Mouse (Mus musculus) heart, embryonic 11.5 days (tissue): ENCODE measurements around the gene Rap1b. TPM values are rescaled to one million over a fixed set of nuclear protein-coding genes. Genes with fewer than 3 reads are reported as not detected.

Experiments
- ATAC-seq: fragments of 200-750 bp; cut with Nextera tagmentation; replicated peaks from 2 replicates; pipeline ENCODE4 v1.8.0; 2017; ENCODE audit warnings: moderate library complexity; ENCODE audit not compliant: insufficient number of reproducible peaks, low FRiP score, low TSS enrichment
- H3K27ac ChIP-seq: fragments of 300-500 bp; sonication (generic); 2 replicates; pipeline ENCODE4 v1.5.1; 2014; ENCODE audit warnings: mild to moderate bottlenecking, low read depth, low read length
- H3K27me3 ChIP-seq: fragments of 300-500 bp; sonication (generic); 2 replicates; pipeline ENCODE4 v1.6.1; 2014; ENCODE audit warnings: mild to moderate bottlenecking, low read length, mixed read lengths; ENCODE audit not compliant: control insufficient read depth, insufficient read depth
- H3K36me3 ChIP-seq: fragments of 300-500 bp; sonication (generic); 2 replicates; pipeline ENCODE4 v1.6.1; 2014; ENCODE audit warnings: mild to moderate bottlenecking, low read length, moderate library complexity, mixed read lengths; ENCODE audit not compliant: control insufficient read depth, insufficient read depth
- H3K4me1 ChIP-seq: fragments of 300-500 bp; sonication (generic); 2 replicates; pipeline ENCODE4 v1.6.1; 2014; ENCODE audit warnings: low read length; ENCODE audit not compliant: control insufficient read depth, insufficient read depth
- H3K4me2 ChIP-seq: fragments of 300-500 bp; sonication (generic); 2 replicates; pipeline ENCODE4 v1.6.1; 2014; ENCODE audit warnings: mild to moderate bottlenecking, moderate library complexity
- H3K4me3 ChIP-seq: fragments of 300-500 bp; sonication (generic); 2 replicates; pipeline ENCODE4 v1.5.1; 2014; ENCODE audit warnings: low read depth, low read length
- H3K9ac ChIP-seq: fragments of 300-500 bp; sonication (generic); 2 replicates; pipeline ENCODE4 v1.6.1; 2014; ENCODE audit warnings: mild to moderate bottlenecking, low read depth, low read length, moderate library complexity
- H3K9me3 ChIP-seq: fragments of 300-500 bp; sonication (generic); replicated peaks from 2 replicates; pipeline ENCODE4 v1.6.1; 2016; ENCODE audit warnings: low read length; ENCODE audit not compliant: control insufficient read depth
- WGBS: fragments of 180-500 bp; shearing (Covaris S2); extraction: QIAGEN DNeasy Blood & Tissue Kit; methylation state at CpG from one replicate; pipeline ENCODE4 v1.1.7; 2014; ENCODE audit not compliant: insufficient replicate concordance; 5-methylcytosine and 5-hydroxymethylcytosine counted together
- polyA plus RNA-seq: library from polyadenylated mRNA; unstranded; fragments of >200 nt; fragmentation: Nextera tagmentation; extraction: Ambion mirVana; gene quantifications from 2 replicates; pipeline ENCODE4 v1.2.1, GENCODE M21; 2014

Gene Rap1b
- polyA plus RNA-seq, 1 experiment from 2014 or later: 137 TPM

DNA sequence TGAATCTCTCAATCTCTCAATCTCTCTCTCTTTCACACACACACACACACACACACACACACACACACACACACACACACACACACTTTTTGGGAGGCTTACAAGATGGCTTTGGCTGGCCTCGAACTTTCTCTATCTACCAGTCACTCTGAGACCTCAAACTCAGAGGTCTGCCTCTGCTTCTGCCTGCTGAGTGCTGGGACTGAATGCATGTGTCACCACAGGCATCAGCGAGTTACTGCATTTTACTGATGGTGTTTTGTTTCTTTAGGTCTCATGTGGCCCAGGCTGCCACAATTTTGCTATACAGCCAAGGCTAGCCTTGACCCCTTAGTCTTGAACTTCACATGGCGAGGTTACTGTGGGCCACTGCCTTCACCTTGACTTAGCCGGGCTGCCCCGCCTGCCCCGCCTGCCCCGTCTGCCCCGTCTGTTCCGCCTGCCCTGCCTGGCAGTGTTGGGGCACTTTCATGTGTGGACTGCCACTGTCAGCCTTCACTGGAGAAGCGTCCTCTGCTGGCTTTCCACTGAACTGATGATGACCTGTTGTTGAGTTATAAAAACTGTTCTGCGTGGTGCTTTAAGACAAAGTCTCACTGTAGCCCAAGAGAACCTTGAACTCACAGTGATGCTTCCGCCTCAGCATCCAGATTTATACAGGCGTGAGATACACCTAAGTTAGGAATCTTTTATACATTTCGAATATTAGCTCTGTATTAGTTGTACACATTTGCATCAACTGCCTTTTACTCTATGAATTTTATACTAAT lies 63.2 kb downstream of the Rap1b start:
- Histone ChIP-seq H3K36me3 (peaks cover 25% of the 10 kb centered on the region), H3K4me3 (no peak overlapping the region), H3K4me2 (no peak overlapping the region), H3K9ac (no peak overlapping the region), H3K4me1 (no peaks in the 10 kb centered on the region), H3K27ac (no peak overlapping the region), H3K27me3 (no peaks in the 10 kb centered on the region), H3K9me3 (no peaks in the 10 kb centered on the region)
- WGBS: 93% methylated on average over 14 of the region's 14 CpGs
- no peak for ATAC-seq

DNA sequence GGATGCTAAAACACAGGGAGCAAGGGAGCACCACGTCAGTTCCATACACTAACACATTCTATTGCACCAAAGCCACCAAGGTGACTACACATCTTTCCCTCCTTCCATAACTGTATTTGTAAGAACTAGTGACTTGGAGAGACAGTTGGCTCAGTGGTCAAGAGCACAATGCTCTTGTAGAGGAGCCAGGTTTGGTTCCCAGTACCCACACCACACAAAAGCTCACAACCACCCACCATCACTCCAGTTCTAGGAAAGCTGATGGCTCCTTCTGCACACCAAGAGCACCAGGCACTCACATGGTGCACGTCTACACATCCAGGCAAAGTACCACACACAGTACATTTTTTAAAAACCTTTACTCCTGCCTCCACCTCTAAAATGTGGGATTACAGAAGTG lies 63.8 kb downstream of the Rap1b start:
- Histone ChIP-seq H3K9me3 (no peaks in the 10 kb centered on the region), H3K27ac (no peak overlapping the region), H3K4me3 (no peak overlapping the region), H3K36me3 (peaks cover 28% of the 10 kb centered on the region), H3K4me2 (no peak overlapping the region), H3K4me1 (no peaks in the 10 kb centered on the region), H3K27me3 (no peaks in the 10 kb centered on the region), H3K9ac (no peak overlapping the region)
- ATAC-seq: no peak
- 80% methylated on average over 2 of the region's 2 CpGs for WGBS

DNA sequence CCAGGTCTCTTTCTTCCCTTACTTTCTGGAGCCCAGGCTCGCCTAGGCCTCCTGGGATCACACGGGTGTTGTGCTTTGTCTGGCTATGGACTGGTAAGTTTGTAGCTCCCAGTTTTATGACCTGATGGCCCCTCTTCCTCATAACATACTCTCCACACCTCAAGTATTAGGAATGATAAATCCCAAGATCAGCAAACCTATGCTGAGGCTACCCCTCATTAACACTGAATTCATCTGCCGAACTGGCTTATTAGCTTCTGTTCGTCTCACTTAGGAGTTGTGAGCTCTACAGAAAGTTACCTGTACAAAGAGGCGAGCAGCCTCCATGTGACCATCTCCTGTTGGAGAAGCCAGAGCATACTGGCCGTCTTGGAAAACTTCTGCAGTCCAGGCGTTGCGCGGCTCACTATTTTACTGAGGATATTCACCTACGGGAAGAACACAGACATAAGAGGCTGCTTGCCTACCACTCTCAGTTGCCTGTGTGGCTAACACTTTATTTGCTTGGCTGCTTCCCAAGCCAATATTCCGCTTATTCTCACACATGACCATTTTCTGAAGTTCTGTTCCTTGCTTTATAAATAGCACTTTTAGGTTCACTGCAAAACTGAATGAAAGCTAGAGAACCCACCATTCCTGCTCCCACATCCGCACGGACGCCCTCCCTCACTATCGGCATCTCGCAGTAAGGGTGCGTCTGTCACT lies 64.7 kb downstream of the Rap1b start:
- no peak overlapping the region for H3K27ac ChIP-seq
- ATAC-seq: no peak
- H3K4me2 ChIP-seq: no peak overlapping the region
- WGBS: 93% methylated on average over 17 of the region's 17 CpGs
- H3K9me3 ChIP-seq: no peaks in the 10 kb centered on the region
- H3K36me3 ChIP-seq: peaks cover 29% of the 10 kb centered on the region
- H3K27me3 ChIP-seq: no peaks in the 10 kb centered on the region
- H3K4me3 ChIP-seq: no peak overlapping the region
- no peaks in the 10 kb centered on the region for H3K4me1 ChIP-seq
- H3K9ac ChIP-seq: no peak overlapping the region

DNA sequence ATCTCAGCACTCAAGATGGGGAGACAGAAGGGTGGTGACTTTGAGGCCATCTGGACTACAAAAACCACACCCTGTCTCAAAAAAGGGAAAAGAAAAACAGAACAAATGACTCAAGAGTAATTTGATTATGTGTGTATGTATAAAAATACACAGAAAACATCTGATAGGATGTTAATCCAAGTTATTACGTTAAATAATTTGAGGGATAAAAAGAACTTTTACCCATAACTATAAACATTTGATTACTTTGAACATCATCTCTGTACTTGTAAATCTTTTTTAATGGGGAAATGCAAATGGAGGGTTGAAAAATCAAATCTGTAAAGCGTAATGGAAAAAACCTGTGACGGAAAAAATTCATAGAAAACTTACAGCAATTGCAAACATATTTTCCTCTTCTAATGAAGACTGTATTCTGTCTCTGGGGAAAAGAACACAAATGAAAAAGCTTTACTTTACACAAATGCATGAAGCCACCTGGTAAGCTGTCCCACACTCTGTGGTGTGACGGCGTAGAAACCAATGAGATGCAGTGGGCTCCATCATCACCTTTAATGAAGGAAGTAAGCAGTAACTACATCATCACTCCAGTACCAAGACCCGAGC lies 65.4 kb downstream of the Rap1b start:
- Histone ChIP-seq H3K27ac (no peak overlapping the region), H3K9me3 (no peaks in the 10 kb centered on the region), H3K36me3 (peaks cover 33% of the 10 kb centered on the region), H3K4me1 (no peaks in the 10 kb centered on the region), H3K27me3 (no peaks in the 10 kb centered on the region), H3K4me3 (no peak overlapping the region), H3K4me2 (no peak overlapping the region), H3K9ac (no peak overlapping the region)
- no peak for ATAC-seq
- WGBS: 91% methylated on average over 6 of the region's 6 CpGs

DNA sequence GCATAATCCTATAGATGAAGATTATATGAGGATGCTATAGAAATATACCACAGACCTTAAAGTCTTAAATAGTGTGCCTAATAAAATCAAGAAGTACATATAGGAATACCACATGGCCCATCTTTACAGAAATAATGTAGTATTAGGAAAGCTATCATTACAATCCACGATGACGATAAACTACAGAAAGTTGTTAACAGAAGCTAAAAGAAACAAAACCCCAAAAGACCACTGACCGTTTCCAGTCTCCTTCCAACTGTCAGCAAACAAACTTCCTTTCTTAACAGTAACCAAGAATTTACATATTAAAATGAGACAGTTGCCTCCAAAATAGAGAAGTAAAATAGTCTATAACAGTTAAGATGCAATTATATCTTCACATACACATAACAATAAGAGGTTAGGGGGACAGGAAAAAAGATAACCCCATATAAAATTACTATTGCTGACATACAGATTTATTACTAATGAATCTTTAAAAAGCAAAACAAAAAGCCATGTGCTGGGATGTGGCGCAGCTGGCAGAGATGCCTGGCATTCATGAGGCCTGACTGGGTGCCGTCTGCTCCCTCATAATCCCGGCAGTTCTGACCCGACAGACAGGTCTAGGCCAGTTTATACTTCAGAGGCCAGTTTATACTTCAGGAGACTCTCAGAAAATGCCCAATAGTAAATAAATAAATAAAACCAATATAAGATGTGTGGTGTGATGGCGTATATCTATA lies 66.1 kb downstream of the Rap1b start:
- no peaks in the 10 kb centered on the region for H3K4me1 ChIP-seq
- H3K4me3 ChIP-seq: no peak overlapping the region
- no peaks in the 10 kb centered on the region for H3K9me3 ChIP-seq
- peaks cover 30% of the 10 kb centered on the region for H3K36me3 ChIP-seq
- no peak for ATAC-seq
- H3K4me2 ChIP-seq: no peak overlapping the region
- no peak overlapping the region for H3K9ac ChIP-seq
- no peaks in the 10 kb centered on the region for H3K27me3 ChIP-seq
- H3K27ac ChIP-seq: no peak overlapping the region
- 95% methylated on average over 8 of the region's 8 CpGs for WGBS

DNA sequence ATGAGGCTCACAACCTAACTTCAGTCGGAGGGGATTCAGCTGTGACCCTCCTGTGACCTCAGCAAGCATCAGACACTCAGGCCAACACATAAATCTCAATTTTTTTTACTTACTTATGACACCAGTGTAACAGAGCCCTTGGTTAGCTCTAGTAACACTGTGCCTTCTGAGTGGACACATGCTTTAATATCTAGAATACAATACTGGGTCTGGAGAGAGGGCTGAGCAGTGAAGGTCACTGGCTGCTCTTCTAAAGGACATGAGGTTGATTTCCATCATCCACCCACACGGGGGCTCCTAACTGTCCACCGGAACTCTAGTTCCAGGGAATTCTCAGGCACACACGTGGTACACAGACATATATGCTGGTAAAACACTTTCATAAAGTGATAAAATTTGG lies 66.9 kb downstream of the Rap1b start:
- H3K9ac ChIP-seq: no peak overlapping the region
- no peak for ATAC-seq
- no peaks in the 10 kb centered on the region for H3K4me1 ChIP-seq
- 78% methylated on average over 4 of the region's 4 CpGs for WGBS
- H3K9me3 ChIP-seq: no peaks in the 10 kb centered on the region
- H3K36me3 ChIP-seq: peaks cover 28% of the 10 kb centered on the region
- no peak overlapping the region for H3K27ac ChIP-seq
- no peaks in the 10 kb centered on the region for H3K27me3 ChIP-seq
- no peak overlapping the region for H3K4me3 ChIP-seq
- H3K4me2 ChIP-seq: no peak overlapping the region

DNA sequence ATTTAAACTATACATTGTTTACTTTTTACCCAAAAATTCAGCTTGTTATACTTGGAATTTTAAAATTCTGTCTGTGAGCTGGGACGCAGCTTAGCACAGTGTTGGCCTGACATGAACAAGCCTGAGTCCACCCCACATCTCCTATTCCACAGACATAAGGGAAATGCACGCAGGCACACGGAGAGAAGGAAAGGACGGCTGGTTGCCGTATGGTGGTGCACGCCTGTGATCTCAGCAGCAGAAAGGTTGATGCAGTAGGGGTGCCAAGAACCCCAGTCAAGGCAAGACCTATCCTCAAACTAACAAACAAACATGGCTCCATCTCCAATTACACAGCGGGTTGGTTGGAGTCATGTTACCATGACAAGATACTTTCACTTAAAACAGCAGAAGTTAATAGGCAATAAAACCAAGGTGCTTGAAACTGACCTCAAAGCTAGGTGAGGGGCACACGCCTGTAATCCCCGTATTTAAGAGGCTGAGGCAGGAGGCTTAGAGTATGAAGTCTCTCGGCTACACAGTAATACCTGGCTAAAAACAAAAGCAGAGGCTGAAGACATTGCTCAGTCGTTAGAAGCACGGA lies 67.4 kb downstream of the Rap1b start:
- Histone ChIP-seq H3K36me3 (peaks cover 28% of the 10 kb centered on the region), H3K27me3 (no peaks in the 10 kb centered on the region), H3K9me3 (no peaks in the 10 kb centered on the region), H3K4me3 (no peak overlapping the region), H3K4me1 (no peaks in the 10 kb centered on the region), H3K27ac (no peak overlapping the region), H3K9ac (no peak overlapping the region), H3K4me2 (no peak overlapping the region)
- WGBS: 94% methylated on average over 12 of the region's 12 CpGs
- ATAC-seq: no peak
